Mouse (Mus musculus) frontal cortex, postnatal 25 days (tissue): ENCODE measurements around the gene Olfr64.

ENCODE experiments used
- DNase-seq, 2 experiments: peaks; one replicate each; pipeline ENCODE4 v3.0.0; 2022; ENCODE audit warnings: low spot score in 2 of 2

Gene Olfr64

DNA sequence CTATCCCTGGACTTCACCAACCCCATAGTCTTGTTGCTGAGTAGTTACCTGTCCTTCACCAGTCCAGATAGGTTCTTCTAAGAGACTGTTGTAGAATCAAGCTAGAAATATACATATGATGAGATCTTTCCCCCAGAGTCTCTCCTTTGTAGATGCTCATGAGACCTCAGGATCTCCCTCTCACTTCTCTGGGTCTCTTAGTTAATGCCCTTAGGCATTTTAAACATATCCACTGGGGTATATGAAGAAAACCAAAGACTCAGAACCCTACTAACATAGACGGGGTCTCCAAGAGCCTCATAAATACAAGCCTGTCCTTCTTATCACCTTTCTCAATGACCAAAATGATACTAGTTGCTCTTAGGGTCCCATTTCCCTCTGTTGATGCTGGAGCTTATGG lies at the start of gene Olfr64:
Gene Olfr64, minus strand, starts transcription at position 101 of the 400 bp plus-strand sequence.
- no peak for DNase-seq

DNA sequence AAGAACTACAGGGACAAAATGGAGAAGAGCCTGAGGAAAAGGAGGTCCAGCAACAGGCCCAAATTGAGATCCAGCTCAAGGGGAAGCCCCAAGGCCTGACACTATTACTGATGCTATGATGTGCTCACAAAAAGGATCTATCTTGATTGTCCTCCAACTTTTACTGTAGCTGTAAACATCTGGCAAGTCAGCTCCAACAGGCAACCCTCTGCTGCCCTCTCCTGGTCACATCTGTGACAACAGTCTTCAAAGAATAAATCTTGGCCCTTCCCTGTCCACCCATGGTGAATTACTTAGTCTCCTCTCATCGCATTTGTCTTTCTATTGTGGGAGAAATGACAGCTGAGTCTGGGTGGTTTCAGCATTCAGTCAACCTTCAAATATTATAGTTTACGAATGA lies 48.4 kb upstream of the Olfr64 start:
- DNase-seq = no peak

DNA sequence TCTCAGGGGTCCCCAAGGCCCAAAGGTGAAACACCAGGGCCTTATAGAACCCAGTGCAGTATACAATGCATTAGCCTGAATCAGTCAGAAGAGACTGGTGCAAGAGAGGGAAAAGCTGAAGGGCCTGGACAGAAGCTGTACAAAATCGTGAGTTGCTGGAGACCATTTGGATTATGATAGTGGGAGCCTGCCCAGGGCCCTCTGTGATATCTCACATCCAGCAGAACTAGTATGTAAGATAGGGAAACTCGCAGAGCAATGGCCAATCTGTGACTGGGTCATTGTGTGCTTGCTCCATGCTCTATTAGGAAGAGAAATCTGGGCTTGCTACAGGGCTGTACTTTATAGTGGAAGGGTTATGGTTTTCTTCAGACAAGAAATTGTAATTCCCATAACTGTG lies 40.0 kb upstream of the Olfr64 start, which contains the start of gene Olfr632:
Gene Olfr632, plus strand, starts transcription at position 84 of the 400 bp plus-strand sequence.
- DNase-seq = no peak

DNA sequence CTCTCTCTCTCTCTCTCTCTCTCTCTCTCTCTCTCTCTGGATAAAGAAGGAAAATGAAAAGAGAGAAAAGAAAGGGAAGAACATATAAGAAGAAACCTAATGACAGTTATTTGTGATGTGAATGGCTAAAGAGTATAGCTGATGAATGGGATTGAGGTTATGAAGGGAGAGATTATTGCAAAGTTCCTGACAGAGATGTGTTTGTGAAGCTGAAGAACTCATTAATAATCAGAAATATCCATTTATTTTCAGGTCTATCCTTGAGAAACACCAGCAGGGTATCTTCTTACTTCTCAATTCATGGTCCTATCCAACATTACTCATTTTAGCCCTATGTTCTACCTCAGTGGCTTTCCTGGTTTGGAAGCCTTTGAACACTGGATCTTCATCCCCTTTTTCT lies 34.2 kb upstream of the Olfr64 start, which contains the start of gene Olfr631:
Gene Olfr631, plus strand, starts transcription at position 301 of the 400 bp plus-strand sequence.
- DNase-seq = no peak

DNA sequence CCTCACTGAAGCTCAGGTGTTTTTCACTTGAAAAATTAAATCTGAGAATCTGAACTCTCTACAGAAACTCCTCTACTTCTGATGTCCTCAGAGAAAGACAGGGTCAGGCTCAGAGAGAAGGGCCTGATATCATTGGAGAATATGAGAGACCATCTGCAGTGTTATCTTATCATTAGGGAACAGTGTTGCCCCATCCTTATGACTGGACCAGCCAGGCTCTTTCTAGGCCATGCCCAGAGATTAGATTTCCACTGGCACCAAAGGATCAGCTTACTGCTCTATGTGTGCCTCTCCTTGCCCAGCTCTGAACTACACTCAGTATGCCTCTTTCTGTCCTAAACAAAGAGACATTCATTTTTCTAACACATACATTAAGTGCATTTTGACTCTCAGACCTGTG lies 21.1 kb upstream of the Olfr64 start:
- DNase-seq = no peak

DNA sequence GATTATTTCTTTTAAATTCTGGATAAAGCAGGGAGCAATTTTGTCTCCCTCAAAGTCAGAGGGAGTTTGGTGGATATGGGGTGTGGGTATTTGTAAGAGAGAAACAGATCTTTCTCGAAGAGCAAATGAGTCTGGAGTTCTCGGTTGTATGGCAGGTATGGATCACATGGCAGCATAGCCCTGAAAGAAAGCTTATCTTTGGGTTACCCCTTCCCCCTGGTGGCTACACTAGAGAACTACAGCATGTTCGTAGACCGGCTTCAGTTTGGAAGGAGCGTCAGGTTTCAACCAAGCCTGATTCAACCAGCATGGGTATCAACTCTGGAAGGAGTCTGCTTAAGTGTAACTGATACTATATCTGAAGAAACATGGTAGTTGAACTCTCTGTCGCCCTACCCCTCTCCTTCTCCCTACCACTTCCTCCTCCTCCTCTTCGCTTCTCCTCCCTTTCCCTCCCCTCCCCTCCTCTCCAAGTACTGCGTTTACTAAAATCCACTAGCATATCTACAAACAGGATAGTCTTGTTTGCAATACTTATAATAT lies 18.8 kb upstream of the Olfr64 start:
- DNase-seq = no peak

DNA sequence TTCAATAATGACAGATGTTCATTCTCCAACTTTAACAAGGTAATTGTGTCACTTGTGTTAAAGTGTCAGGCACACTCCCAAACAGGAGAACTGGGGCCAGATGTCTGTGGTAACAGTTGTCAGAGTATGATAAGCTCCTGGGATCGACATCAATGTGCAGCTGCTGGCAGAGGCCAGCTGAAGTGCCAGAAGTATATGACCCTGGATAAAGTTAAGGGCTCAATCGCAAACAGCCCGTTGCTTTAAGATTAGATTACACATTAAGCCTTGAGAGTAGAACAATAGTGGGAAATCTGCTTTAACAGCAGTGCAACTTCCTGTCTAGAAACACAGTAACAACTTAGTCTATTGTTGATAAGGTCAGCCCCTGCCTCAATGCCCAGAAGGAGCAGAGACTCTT lies 15.8 kb upstream of the Olfr64 start:
- no peak for DNase-seq

DNA sequence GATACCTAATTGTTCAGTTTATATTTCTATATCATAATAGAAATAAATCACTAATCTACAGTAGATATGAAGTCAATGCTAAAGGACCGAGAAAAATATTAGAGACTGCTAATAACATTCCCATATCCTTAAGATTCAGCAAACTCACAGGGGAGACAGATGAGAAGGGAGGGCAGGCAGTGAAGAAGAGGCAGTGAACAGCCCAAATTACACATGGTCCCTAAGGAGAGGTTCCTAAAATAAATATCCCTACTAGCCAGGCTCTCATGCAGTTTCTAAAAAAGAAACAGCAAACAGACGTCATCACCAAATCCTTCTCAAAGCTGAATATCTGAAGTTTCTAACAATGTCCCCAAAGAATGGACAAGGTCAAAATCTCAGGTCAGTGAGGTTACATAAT lies 8.9 kb upstream of the Olfr64 start, which contains the start of gene Olfr65:
Gene Olfr65, plus strand, starts transcription at position 301 of the 400 bp plus-strand sequence.
- no peak for DNase-seq

DNA sequence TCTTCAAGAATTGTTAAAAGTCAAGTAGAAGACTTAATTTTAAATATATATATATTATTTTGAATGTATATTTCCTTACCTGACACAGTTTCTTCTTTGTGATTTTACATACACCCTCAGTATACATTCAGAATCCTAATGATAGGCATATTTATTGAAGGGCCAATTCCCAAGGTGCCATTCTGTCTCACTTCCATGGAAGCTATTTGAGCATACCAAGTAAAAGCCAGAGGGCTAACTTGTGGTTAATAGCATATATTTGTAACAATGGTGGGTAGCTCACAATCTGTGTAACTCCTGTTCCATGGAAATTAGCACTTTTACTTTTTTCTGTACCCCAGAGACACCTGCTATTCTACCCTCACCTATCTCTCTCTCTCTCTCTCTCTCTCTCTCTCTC lies 8.1 kb downstream of the Olfr64 start, which contains the start of gene Olfr66:
Gene Olfr66, minus strand, starts transcription at position 101 of the 400 bp plus-strand sequence.
- no peak for DNase-seq

DNA sequence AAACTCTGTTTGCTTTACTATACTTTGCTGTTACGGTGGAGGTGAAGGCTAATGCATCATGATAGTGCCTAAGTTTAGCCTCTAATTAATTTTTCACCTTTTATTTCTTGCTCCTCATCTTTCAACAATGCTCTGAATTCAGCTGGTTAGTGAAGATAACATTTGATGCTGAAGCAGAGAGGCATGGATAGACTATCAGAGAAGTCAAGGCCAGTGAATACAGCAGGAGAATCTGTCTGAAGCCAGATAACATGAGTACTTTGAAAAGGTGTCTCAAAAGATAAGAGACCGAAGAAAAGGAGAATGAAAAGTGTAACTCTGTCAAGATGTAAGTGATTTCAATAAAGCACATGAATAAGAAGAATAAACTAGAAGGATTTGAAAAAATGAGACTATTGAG lies 17.2 kb downstream of the Olfr64 start:
- no peak for DNase-seq

DNA sequence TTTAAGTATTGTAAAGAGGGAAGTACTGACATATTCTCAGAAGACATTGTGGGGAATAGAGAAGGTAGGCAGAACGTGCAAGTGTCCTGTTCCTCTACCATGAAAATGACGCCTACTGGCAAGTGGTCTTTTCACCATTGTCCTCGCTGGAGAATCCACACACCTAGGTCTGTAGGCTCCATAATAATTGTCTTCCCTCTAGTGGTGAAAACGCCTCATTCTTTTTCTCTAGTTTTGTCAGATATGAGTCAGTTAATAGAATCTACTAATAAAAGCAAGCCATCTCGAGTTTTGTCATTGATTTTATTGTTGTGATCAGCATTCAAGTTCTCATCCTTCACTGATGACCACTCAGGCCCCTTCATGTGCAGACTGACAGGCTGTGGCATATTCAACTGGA lies 19.8 kb downstream of the Olfr64 start:
- DNase-seq = no peak

DNA sequence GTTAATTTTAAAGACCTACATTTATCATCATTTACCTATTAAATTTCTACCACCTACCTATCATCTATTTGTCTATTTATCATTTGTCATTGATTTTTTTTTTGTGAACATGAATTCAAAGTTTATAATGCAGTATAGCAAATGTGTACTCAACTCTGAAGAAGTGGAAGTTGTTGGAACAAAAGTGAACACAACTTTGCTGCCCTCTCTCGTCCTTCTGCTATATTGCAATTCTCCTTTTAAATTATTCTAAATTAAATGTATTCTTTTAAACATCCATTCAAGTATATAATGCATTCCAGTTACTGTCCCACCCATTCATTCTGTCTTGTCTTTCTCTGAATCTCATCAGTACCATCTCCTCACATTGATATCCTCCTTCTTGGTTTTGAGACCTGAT lies 21.2 kb downstream of the Olfr64 start:
- no peak for DNase-seq

DNA sequence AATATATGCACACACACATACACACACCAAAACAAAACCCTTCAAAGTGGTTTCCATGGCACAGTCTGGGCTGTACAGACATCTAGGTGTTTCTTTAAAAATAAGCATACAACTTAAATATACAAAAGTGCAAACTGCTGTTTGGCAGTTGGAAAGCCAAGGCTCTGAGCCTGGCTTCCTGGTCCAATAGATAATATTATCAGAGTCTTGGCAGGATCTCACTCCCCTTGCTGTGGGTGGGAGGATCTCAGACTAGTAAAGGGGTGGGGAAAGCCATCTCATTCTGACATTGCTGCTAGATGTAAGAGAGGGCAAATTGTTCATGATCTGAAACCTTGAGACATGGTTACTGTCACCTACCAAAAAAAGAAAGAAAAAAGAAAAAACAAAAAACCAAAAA lies 23.6 kb downstream of the Olfr64 start:
- no peak for DNase-seq

DNA sequence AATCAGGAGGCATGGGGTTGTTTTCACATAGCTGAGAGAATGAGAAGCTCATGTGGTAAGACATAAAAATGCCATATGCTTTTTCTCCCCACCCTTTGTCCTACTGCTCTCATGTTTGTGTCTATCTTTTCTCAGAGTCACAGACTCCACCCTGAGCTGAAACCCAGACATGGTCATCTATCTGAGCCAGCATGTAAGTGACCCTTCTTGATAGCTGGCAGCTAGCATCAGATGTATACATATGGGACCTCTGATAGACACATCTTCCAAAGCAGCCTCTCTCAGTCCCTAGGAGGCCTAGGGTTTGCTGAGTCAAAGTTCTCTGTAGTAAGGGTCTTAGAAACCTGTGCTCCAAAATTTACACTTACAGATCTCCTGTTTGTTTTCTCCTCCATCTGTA lies 28.6 kb downstream of the Olfr64 start:
- no peak for DNase-seq

DNA sequence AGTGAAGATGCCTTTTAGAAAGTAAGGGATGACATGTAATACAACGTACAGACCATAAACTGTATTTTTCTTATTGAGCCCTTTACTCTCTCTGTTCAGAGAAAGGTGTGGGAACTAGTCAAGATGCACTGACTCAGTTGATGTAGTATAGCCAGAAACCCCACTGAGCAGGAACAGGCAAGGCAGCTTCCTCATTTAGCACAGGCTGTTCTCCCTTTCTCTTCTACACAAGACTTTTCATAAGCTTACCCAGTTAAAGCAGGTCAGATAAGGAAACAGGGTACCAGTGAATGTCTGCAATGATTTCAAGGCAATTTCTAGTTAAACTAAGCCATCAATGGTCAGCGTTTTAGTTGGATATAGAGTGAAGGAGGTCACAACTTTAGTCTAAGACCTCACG lies 32.8 kb downstream of the Olfr64 start:
- no peak for DNase-seq

DNA sequence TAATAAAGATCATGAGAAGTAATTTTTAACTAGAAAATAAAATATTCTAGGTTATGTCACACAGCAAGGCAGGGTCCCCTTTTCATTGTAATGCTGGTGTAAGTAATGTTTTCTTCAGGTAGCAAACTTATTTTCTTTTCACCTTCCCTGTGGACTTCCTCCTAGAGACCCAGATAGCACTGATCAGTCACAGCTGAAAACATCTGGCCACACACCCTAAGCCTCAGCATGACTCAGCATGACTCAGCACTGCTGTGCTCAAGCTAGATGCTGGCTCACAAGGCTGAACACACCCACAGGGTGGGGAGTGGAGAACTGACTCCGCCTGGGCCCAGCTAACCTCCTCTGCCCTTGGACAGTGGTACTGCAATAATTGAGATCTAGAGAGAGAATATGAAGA lies 33.4 kb downstream of the Olfr64 start:
- no peak for DNase-seq

DNA sequence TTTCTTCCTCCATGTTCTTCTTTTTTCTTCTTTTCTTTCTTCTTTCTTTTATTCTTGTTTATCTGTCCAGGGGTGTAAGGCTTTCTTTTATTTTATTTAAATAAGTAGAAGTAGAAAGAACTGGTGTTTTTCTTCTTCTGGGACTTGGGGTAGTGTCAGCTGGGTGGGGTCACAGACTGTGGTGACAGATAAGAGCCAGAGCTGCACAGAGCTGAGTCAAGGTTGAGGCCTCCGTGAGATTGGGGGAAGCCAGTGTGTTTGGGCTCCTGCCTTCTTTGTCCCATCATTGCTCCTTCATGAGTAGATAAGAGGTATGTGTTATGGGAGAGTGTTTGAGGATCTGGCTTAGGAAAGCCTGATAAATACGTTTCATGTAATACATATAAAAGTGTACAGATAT lies 35.2 kb downstream of the Olfr64 start:
- no peak for DNase-seq

DNA sequence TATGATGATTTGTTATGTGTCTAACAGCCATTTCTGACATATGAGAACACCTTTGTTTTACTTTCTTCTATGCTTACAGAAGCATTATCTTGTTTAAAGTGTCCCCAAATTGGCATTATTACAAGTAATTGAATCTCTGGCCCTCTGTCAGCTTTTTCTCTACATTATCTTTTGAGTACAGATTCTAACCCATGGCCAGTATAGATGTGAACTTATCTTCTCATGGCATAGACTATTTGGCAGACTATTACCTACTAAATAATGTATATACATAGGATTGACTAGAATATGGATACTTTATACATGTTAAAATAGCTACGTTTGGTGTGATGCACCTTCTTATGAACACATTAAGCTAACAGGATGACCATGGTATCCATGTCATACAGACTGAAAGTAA lies 39.6 kb downstream of the Olfr64 start:
- no peak for DNase-seq

DNA sequence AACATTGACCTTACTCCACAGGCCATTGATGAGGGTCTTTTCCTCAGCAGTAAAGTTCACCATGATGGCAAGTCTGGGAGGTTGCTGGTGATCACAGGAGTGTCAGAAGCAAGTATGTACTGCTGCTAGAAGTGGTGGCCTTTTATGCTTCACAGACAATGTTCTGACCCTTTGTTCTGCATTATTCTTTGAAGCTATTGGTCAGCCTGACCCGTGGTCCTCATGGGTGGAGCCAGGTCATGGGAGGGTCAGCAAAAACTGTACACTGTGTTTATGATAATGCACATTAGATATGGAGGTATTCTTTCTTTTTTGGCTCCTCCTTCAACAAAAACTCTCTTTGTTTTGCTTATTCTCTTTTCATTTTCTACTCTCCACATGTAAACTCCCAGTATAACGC lies 41.2 kb downstream of the Olfr64 start, which contains the start of gene Hbb-y:
Gene Hbb-y, minus strand, starts transcription at position 127 of the 400 bp plus-strand sequence.
- DNase-seq = no peak

DNA sequence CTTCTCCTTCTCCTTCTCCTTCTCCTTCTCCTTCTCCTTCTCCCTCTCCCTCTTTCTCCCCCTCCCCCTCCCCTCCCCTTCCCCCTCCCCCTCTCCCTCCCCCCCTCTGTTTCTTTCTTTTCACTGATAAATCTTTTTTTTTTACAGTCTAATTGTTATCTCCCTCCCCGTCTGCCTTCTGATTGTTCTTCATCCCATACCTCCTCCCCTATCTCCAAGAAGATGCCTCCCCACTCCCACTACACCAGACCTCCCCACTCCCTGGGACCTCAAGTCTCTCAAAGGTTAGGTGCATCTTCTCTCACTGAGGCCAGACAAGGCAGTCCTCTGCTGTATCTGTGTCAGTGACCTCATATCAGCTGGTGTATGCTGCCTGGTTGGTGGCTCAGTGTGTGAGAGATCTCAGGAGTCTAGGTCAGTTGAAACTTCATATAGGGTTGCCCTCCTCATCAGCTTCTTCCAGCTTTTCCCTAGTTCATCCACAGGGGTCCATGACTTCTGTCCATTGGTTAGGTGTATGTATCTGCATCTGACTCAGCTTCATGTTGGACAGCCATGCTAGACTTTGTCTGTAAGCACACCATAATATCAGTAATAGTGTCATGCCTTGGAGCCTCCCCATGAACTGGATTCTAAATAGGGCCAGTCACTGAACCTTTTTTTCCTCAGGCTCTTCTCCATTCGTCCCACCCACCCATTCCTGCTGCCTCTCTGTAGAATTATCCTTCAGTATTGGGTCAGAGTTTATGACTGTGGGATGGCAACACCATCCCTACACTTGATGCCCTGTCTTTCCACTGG lies 49.6 kb downstream of the Olfr64 start:
- DNase-seq = no peak

DNA sequence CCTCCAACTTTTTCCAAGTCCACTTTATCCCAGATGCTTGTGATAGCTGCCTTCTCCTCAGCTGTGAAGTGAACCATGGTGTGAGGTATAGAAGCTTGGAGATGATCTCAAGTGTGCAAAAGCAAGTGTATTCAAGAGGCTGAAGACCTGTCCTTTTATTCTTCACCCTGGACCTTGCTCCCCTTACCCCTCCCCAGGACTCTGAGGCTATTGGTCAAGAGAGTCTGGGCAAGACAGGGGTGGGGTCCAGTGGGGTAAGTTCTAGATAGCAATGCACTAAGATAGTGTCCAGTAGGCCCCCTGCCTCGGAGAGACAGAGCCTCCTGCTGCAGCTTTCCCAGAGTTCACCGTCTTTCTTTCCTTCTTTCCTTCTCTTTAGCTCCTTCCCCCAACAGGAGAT lies 51.3 kb downstream of the Olfr64 start, which contains the start of gene Hbb-bh1:
Gene Hbb-bh1, minus strand, starts transcription at position 131 of the 400 bp plus-strand sequence.
- DNase-seq = no peak

DNA sequence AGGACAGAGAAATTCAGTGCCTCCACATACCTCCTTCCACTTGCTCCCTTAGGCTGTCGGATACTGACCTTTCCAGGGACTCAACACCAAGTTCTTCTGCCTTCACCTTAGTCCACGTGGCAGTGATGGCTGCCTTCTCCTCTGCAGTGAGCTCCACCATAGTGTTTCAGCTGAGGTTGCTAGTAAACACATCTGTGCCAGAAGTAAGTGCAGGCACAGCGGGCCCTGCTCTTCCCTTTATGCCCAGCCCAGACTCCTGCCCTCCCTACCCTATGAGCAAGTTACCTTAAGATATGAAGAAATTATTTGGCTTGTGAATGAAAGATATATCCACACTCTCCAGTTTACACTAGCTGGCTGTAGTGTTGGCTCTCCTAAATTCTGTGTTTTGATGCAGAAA lies 54.0 kb downstream of the Olfr64 start, which contains the start of gene Hbb-bh2:
Gene Hbb-bh2, minus strand, starts transcription at position 253 of the 400 bp plus-strand sequence.
- no peak for DNase-seq
